Mouse (Mus musculus): Measurements from ENCODE around the gene Cbl. TPM values are rescaled to one million over a fixed set of nuclear protein-coding genes. Genes with fewer than 3 reads are reported as not detected.
"Not testable (repeated sequence)": the region's sequence is repeated elsewhere in the genome, so short reads cannot be mapped to it uniquely, and the experiment has no call there.

Gene Cbl
- total RNA-seq, 2 experiments from 2014 or later, result 12.1 to 12.8 TPM

GRCm38 (mm10) chr9:44115599-44115998 lies 118.2 kb downstream of the Cbl start:
- intact Hi-C loops (cut with DNase I; ENCODE audit: low total_unique reads), result no loop called here
- DNase-seq, result no peak

GRCm38 (mm10) chr9:44114453-44114852 lies 119.4 kb downstream of the Cbl start:
- intact Hi-C loops (cut with DNase I; ENCODE audit: low total_unique reads), result no loop called here
- no peak for DNase-seq

GRCm38 (mm10) chr9:44113105-44113789 lies 120.6 kb downstream of the Cbl start, which contains the start of the genes Gm49380 and Rnf26:
Gene Gm49380 (minus strand): TSS chr9:44113500.
Gene Rnf26 (minus strand): TSS chr9:44113517.
- intact Hi-C loops (cut with DNase I; ENCODE audit: low total_unique reads), result no loop called here

GRCm38 (mm10) chr9:44111909-44112308 lies 121.9 kb downstream of the Cbl start:
- intact Hi-C loops (cut with DNase I; ENCODE audit: low total_unique reads); DNase-seq: not testable (repeated sequence)

More at GRCm38 (mm10) chr9:44113105-44113789, 120.6 kb downstream of the Cbl start, which contains the start of the genes Gm49380 and Rnf26:
- DNase-seq, result peak; percentile 96

- peak; percentile 60 for DNase-seq
- intact Hi-C loops (cut with DNase I; ENCODE audit: low total_unique reads), result no loop called here
These were observed 124.3 kb downstream of the Cbl start for GRCm38 (mm10) chr9:44109360-44110095.

- DNase-seq, result no peak
- intact Hi-C loops (cut with DNase I; ENCODE audit: low total_unique reads), result no loop called here
These were observed 125.4 kb downstream of the Cbl start for GRCm38 (mm10) chr9:44108269-44109055.

- DNase-seq, result peak; percentile 76
- intact Hi-C loops (cut with DNase I; ENCODE audit: low total_unique reads), result no loop called here
These were observed 126.2 kb downstream of the Cbl start for GRCm38 (mm10) chr9:44107557-44108179.

- intact Hi-C loops (cut with DNase I; ENCODE audit: low total_unique reads), result no loop called here
- DNase-seq, result peak; percentile 94
These were observed 126.7 kb downstream of the Cbl start, which contains the start of gene C1qtnf5 for GRCm38 (mm10) chr9:44107110-44107509. Gene C1qtnf5 (plus strand): TSS chr9:44107245.

GRCm38 (mm10) chr9:44106596-44106995 lies 127.3 kb downstream of the Cbl start:
- DNase-seq, result no peak
- intact Hi-C loops (cut with DNase I; ENCODE audit: low total_unique reads), result no loop called here

- intact Hi-C loops (cut with DNase I; ENCODE audit: low total_unique reads), result no loop called here
- DNase-seq, result no peak
These were observed 127.7 kb downstream of the Cbl start for GRCm38 (mm10) chr9:44106182-44106581.

GRCm38 (mm10) chr9:44105781-44106180 lies 128.1 kb downstream of the Cbl start:
- no peak for DNase-seq
- intact Hi-C loops (cut with DNase I; ENCODE audit: low total_unique reads), result no loop called here

- intact Hi-C loops (cut with DNase I; ENCODE audit: low total_unique reads), result no loop called here
- DNase-seq, result peak; percentile 42
These were observed 129.0 kb downstream of the Cbl start for GRCm38 (mm10) chr9:44104881-44105280.

- no peak for DNase-seq
- intact Hi-C loops (cut with DNase I; ENCODE audit: low total_unique reads), result no loop called here
These were observed 132.4 kb downstream of the Cbl start, which contains the start of gene Mfrp for GRCm38 (mm10) chr9:44101490-44101889. Gene Mfrp (plus strand): TSS chr9:44101729.

- intact Hi-C loops (cut with DNase I; ENCODE audit: low total_unique reads), result no loop called here
- DNase-seq, result no peak
These were observed 137.3 kb downstream of the Cbl start for GRCm38 (mm10) chr9:44096536-44096935.

- intact Hi-C loops (cut with DNase I; ENCODE audit: low total_unique reads), result no loop called here
- DNase-seq, result no peak
These were observed 138.1 kb downstream of the Cbl start for GRCm38 (mm10) chr9:44095781-44096180.

GRCm38 (mm10) chr9:44094737-44095136 lies 139.1 kb downstream of the Cbl start:
- no peak for DNase-seq

GRCm38 (mm10) chr9:44093612-44094503 lies 140.0 kb downstream of the Cbl start:
- peak; percentile 85 for DNase-seq
- intact Hi-C loops (cut with DNase I; ENCODE audit: low total_unique reads), result no loop called here

More at GRCm38 (mm10) chr9:44094737-44095136, 139.1 kb downstream of the Cbl start:
- intact Hi-C loops (cut with DNase I; ENCODE audit: low total_unique reads), result no loop called here
